Mouse (Mus musculus) right cerebral cortex, postnatal 25 days (tissue): ENCODE data around the gene Nmt2.

Source experiments
- DNase-seq: peaks from one replicate; pipeline ENCODE4 v3.0.0; 2022

Gene Nmt2

DNA sequence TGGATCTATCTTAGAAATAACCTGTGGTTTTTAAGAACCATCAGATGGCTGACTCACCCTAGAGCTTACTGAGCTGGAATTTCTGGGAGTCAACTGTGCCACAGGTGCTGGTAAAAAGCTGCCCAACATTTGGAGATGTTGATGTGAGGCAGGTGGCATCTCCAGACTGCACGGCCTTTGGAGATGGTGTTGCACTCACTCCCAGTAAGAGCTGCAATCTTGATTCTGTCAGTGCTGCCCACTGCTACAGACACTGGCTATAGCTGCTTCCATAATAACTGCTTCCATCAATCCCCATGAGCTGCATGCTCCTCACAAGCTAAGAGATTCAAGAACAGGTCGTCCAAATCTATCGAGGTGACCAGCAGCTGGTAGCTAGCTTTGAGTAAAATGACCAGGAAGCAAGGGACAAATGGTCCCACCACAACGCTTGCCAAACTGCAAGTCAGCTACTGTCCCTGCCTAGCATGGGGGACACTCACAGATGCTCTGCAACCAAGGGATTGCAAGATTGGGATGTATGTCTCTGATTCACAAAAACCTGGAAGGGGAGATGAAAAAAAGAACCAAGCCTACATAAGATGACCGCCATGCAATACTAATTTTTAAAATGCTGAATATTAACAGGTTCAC is 47.2 kb downstream of the Nmt2 start:
- DNase-seq = peak; percentile 8

DNA sequence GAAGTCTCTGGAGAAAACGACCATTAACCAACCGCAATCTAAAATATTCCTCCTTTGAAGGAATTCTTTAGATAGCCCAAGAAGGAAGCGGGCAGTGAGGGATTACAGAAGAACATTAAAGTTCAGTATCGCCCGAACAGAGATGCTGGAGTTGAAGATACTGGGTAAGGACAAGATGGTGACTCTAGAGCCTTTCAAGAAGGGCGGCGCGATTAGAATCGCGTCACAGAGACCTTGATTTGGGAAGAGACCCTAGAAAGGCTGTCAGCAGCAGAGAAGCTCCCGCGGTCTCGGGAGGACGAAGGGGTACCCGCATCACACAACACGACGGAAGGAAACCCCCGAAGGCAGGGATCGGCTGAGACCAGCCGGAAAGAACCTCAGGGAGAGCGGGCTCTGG is 48.0 kb downstream of the Nmt2 start:
- no peak for DNase-seq

DNA sequence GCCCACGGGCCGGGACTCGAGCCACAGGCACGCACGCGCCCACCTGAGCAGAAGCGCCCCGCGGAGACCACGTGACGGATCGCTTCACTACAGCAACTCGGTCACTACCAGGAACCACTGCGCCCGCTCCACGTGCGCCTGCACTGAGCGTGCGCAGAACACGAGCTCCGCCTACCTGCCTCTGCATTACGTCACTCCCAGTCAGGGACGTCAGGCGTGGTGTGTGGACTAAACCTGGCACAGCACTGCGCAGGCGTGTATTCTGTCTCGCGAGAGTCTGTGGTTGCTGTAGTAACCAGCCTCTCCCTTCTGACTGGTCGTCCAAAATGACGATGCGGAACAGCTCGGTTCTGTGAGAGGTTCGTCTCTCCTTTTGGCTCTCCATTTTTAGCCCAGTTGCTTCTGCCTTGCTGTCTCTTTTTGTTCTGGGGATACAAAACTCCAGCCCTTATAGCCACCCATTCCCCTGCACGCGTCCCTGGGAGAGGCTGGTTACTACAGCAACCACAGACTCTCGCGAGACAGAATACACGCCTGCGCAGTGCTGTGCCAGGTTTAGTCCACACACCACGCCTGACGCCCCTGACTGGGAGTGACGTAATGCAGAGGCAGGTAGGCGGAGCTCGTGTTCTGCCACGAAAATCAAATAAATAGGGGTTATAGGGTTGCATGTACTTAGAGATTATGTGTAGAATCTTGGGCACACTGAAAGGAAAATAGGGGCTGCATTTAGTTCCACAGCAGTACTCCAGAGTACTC is 48.7 kb downstream of the Nmt2 start, which contains the start of gene Rpp38:
Rpp38 (minus strand) TSS at position 160 of the 759 bp plus-strand sequence.
- peak; percentile 99 for DNase-seq

DNA sequence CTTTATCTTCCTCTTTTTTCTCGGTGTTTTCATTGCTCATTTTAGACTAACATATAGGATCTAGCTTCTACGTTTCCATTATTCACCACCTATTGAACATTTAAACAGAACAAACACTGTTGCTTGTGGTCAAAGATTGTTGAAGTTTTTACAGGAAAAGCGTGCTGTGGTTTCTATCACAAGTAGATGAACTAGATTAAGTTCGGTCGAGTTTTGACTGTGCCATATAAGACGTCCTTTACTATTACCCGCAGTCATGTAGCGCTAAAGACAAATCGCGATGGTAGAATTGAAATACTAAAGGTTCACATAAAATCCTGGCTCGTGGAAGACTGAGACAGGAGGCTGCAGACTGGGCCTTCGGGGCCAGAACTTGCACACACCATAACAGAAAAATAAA is 49.7 kb downstream of the Nmt2 start:
- DNase-seq = no peak

DNA sequence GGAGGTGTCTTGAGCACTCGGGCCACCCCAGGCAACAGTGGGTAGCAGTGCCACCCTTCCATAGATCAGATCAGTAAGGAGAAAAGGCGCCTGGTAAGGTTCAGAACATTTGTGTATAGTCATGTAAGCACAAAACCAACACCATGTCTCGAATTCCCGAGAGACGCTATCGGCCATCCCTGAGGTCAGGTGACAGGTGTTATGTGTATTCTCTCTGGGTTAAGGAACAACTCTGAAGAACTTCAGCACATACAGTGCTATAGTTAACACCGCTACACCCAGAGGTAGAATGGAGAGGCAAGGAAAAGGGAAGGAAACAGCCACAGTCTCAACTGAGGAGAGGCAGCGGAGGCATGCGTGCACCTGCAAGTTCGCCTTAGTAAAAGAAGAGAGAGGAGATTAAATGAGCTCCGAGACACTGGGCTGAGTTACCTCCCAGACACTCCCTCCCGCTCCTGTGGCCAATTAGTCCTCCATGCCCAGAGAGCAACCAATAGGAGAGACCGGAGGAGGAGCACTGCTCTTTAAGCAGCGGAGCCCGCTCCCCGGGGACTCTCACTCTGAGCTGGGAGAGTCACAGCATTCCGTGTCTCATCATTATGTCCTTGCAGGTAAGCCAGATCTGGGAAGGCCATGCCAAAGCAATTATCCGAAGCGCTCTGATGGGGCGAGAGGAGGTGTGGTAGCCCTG is 51.7 kb downstream of the Nmt2 start, which contains the start of gene Acbd7:
Acbd7 (plus strand) TSS at position 558 of the 691 bp plus-strand sequence.
- peak; percentile 69 for DNase-seq

DNA sequence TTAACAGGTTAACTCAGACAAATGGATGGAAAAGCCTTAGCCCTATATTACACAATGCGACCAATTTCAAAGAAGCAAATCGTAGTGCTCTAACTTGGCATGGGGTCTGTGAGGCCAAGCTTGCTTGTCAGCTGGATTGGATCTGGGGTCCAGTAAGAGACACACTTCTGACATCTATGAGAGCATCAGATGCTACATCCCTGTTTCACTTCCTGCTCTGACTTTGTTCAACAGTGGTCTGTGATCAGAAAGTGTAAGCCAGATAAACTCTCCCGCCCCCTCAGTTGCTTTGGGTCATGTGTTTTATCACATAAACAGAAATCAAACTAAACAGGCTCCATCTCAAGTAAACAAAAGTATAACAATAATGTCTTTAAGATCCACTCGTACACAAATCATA is 64.4 kb downstream of the Nmt2 start:
- DNase-seq = no peak

DNA sequence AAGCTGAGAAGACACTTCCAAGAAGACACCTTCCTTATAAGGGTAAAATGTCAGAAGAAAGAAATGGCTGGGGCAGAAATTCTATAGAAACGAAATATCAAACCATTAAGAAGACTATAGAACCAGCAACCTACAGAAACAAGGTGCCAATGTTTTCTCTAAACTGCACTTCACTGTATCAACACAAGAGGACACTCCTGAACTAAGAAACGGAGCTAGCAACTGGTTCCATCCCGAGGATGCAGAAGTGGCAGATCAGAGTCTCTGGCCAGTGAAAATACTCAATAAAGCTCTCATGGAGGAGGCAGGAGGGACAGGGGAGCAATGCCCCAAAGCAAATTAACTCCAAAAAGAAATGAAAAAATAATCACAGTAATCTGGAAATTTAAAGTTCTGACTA is 64.9 kb downstream of the Nmt2 start:
- DNase-seq = no peak

DNA sequence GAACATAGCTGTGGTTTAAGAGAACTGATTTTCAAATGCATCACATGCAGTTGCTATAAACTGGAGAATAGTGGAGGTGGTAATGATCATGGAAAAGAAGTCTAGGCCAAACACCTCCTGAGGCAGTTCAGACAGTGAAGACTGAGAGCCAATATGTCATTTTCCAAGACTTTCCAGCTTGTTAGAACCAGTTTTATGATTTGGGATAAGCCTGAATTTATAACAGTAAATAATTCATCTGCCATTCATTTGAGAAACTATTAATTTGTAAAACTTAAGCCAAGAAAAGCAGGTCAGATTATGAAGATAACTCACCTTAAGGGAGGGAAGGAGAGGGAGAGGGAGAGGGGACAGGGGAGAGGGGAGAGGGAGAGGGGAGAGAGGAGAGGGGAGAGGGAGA is 69.1 kb downstream of the Nmt2 start:
- no peak for DNase-seq

DNA sequence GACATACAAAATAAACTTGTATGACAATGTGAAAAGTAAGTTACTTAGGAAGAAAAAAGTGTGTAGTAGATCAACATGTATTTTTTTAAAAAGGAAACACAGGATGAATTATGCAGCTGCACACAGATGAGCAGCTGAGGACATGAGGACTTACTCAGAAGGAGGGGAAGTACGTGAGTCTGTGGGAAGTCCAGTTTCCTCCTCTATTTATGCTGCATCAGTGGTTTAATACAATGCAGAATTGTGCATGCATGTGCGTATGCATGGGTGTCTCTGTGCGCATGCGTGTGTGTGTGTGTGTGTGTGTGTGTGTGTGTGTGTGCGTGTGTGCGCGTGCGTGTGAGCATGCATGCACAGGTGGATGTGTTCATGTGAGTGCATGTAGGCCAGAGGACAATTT is 71.8 kb downstream of the Nmt2 start:
- DNase-seq = no peak

DNA sequence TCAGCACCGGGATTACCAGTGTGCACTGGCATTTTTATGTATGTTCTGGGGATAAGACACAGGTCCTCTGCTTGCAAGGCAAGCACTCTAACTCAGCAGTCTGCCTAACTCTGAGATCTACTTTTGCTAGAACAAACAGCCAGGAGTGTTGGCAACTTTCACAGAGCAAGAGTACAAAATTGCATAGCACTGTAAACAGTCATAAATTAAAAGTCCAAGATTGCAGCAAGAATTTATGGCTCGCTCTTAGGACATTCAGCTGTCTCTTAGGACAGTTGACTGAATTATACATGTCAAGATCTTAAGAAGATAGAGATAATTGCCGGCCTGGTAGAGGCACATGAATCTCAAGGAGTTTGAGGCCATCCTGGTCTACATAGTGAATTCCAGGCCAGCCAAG is 72.3 kb downstream of the Nmt2 start:
- no peak for DNase-seq

DNA sequence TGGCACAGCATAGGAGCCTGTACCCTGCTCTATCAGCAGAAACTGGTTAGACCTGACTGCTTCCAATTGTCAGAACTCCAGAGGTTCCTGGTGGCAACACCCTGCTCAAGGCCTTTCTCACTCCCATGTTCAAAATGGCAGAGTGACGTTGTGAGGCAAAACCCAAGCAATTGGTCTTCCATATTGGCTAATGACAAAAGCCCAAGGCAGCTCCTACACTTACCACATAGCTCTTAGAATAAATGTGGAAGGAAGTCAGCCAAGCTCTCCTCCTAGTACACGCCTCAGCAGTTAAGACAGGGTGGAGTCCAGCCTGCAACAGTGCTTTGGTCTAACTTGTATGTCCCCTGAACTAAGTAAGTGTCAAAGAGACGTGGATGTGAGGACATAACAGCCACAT is 73.9 kb downstream of the Nmt2 start:
- DNase-seq = no peak

DNA sequence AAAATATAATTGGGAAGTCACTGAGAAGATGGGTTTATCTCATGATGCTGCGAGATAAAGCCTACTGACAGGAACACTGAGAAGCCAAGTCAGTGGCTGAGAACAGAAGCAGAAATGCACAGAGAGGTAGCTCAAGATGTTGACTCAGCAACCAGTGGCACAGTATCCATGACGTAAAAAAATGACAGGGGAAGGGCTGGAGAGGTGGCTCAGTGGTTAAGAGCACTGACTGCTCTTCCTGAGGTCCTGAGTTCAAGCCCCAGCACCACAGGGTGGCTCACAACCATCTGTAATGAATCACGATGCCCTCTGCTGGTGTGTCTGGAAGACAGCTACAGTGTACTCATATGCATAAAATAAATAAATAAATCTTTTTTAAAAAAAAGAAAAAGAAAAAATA is 77.1 kb downstream of the Nmt2 start:
- no peak for DNase-seq

DNA sequence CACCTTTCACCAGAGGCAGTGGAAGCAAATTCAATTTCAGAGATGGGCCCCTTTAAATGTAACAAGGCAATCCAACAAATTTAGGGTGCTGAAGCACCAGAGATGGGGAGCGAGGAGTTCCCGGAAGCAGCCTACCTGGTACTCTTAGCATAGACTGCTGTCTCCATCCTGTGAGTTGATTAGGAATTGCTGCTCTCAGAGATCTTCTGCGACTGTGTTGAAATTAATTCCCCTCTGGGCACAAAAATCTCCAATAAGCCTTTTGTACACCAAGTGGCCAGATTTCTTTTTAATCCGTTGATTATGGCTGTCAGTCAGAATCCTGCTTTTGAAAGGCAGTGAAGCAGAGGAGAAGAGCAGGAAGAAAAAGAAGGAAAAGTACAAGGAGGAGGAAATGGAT is 81.1 kb downstream of the Nmt2 start:
- DNase-seq = no peak
